Mouse (Mus musculus): ENCODE data around the gene Npas3. TPM values are rescaled to one million over a fixed set of nuclear protein-coding genes. Genes with fewer than 3 reads are reported as not detected.

Npas3 gene
- polyA plus RNA-seq, 1 experiment, result not detected

DNA sequence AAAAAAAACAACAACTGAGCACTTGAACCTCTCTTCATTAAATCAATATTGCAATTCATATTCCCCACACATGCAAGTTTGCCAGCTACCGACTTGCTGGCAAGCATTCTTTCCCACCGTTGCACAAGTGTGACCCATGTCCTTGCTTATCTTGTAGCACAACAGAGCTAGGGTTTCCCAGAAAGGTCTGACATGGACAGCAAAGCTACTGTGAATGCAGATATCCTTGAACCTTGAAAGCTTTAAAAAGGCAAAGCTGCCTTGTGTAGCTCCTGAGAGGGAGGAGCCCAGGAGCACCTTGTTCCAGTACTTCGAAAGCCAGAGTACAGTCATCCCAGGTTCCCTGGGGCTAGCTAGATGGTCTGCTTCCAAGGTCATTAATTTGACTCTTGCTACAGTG, 748.7 kb downstream of the Npas3 start:
- Histone ChIP-seq H3K4me1 (ENCODE audit: control insufficient read depth) (no peaks in the 10 kb centered on the region), H3K9me3 (ENCODE audit: control insufficient read depth, low read length) (no peaks in the 10 kb centered on the region), H3K27me3 (ENCODE audit: control insufficient read depth) (no peaks in the 10 kb centered on the region), H3K4me3 (replicated peaks) (no peak overlapping the region), H3K36me3 (ENCODE audit: control insufficient read depth) (no peaks in the 10 kb centered on the region)
- no peak for TF ChIP-seq TAL1 (IDR thresholded peaks at IDR 0.05; ENCODE audit: low read length)

DNA sequence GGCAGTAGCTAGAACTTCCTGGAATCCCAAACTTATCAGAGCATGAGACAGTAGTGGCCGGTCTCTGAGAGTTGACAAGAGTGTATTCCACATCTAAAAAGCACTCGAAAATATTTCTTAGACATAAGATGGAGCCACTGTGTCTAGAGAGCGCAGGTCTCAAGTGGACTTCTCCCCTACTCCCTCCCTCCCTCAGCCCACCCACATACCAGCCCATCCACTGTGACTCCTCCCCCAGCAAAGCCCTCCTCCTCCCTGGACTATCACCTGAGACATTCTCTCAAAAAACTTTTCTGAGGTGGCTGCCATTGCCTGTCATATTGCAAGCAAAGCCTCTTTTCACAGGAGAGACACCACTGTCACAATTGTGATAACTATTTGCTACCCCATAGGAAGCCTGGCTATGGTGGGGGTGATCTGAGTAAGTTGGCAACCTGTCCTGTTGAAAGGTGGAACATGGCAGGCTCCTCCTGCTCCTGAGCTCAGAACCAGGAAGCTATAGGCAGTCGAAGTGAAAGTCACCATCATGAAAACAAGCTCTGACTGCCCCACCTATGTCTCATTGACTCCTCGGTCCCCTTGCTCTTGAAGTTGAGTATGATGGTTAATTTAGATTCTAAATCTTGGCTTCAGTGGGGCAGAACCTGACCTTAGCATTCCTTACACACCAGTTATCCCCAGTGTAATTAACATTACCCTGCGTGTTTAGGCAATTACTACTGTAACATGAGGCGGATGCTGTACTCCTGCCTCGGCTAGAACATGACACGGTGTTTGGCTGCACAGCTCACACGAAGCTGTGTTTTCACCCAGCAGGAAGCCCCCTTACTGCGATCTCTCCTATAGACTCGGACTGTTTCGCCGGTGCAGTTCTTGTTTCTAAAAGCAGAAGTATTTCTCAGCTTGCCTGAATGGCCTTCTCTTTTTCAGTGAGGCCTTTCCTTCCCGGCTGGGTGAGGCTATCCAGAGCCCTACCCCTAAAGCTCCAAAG, 751.5 kb downstream of the Npas3 start:
- Histone ChIP-seq H3K4me3 (replicated peaks) (no peak overlapping the region), H3K4me1 (ENCODE audit: control insufficient read depth) (no peaks in the 10 kb centered on the region), H3K9me3 (ENCODE audit: control insufficient read depth, low read length) (no peaks in the 10 kb centered on the region), H3K27me3 (ENCODE audit: control insufficient read depth) (no peaks in the 10 kb centered on the region), H3K36me3 (ENCODE audit: control insufficient read depth) (no peaks in the 10 kb centered on the region)
- no peak for TF ChIP-seq TAL1 (IDR thresholded peaks at IDR 0.05; ENCODE audit: low read length)
- no peak for TF ChIP-seq GATA1 (IDR thresholded peaks at IDR 0.05; ENCODE audit: low read length)

DNA sequence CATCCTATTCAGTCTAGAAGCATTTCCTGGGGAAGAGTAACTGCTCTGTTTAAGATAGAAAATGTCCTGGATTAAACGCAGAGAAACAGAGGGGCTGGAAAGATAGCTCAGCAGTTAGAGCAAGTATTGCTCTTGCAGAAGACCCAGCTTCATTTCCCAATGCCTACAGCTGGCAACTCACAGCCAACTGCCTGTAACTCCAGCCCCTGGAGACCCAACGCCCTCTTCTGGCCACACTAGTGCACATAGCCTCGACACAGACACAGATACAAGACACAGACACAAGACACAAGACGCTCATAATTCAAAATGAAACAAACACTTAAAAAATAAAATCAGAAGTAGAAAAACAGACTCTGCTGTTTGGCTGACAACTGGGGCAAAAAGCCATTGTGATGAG, 754.0 kb downstream of the Npas3 start:
- Histone ChIP-seq H3K4me3 (replicated peaks) (no peak overlapping the region), H3K9me3 (ENCODE audit: control insufficient read depth, low read length) (no peaks in the 10 kb centered on the region), H3K4me1 (ENCODE audit: control insufficient read depth) (no peaks in the 10 kb centered on the region), H3K36me3 (ENCODE audit: control insufficient read depth) (no peaks in the 10 kb centered on the region), H3K27me3 (ENCODE audit: control insufficient read depth) (no peaks in the 10 kb centered on the region)
- TF ChIP-seq GATA1 (IDR thresholded peaks at IDR 0.05; ENCODE audit: low read length), result no peak
- TF ChIP-seq TAL1 (IDR thresholded peaks at IDR 0.05; ENCODE audit: low read length), result no peak

DNA sequence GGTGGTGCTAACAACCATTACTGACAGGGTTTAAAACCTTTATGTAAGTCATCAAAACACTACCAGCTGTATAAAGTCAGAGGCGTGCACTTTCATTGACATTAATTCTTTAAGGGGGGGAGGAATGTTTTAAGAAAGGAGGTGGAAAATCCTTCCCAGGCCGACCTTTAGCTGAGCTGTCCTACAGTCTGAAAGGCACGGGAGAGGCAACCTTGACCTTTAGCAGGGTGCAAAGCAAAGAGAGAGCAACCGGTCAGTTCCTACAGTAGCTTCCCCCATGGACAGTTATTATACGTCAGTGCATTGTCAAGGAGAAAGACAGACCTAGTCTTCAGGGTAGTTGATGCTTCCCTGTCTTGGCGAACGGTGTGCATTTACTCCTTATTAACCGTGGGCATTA, 756.1 kb downstream of the Npas3 start:
- H3K36me3 ChIP-seq (ENCODE audit: control insufficient read depth), result no peaks in the 10 kb centered on the region
- no peaks in the 10 kb centered on the region for H3K9me3 ChIP-seq (ENCODE audit: control insufficient read depth, low read length)
- H3K4me3 ChIP-seq (replicated peaks), result no peak overlapping the region
- no peaks in the 10 kb centered on the region for H3K27me3 ChIP-seq (ENCODE audit: control insufficient read depth)
- no peaks in the 10 kb centered on the region for H3K4me1 ChIP-seq (ENCODE audit: control insufficient read depth)
- TF ChIP-seq GATA1 (IDR thresholded peaks at IDR 0.05; ENCODE audit: low read length) (no peak), TAL1 (IDR thresholded peaks at IDR 0.05; ENCODE audit: low read length) (no peak)

DNA sequence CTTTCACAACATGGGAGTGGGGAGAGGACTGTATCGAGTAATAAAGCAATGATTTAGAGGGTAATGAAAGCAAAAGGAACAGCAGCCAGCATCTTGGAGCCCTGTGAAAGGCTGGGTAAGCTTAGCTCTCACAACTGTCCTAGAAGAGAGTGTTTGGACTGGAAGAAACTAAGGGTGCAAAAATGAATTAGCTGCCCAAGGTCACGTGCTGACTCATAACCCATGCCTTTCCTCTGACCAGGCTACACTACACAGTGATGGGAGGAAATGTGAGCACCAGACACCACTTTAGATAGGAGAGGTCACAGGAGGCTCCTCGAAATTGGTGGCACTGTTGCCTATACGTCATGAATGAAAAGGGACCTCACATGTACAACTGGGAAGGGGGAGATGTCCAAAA, 757.1 kb downstream of the Npas3 start:
- no peak for TF ChIP-seq TAL1 (IDR thresholded peaks at IDR 0.05; ENCODE audit: low read length)
- no peak for TF ChIP-seq GATA1 (IDR thresholded peaks at IDR 0.05; ENCODE audit: low read length)
- Histone ChIP-seq H3K9me3 (ENCODE audit: control insufficient read depth, low read length) (no peaks in the 10 kb centered on the region), H3K4me3 (replicated peaks) (no peak overlapping the region), H3K27me3 (ENCODE audit: control insufficient read depth) (no peaks in the 10 kb centered on the region), H3K36me3 (ENCODE audit: control insufficient read depth) (no peaks in the 10 kb centered on the region), H3K4me1 (ENCODE audit: control insufficient read depth) (no peaks in the 10 kb centered on the region)

DNA sequence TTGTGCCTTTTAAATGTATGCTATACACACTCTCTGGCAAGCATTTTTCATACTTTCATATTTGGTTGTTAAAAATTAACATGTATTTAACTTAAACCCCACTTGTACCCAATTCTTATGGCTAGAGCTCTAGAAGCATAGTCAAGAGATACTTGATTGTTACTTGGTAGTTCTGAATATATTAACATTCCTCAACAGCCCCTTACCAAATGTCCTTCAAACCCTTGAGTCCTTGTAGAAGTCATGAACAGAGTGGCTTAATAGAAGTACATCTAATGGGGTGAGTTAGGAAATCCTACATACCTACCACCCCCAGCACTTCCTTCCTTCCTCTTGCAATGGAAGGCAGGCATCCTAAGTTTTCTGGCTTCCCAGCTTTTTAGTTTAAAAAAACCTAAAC, 766.8 kb downstream of the Npas3 start:
- Histone ChIP-seq H3K36me3 (ENCODE audit: control insufficient read depth) (no peaks in the 10 kb centered on the region), H3K27me3 (ENCODE audit: control insufficient read depth) (no peaks in the 10 kb centered on the region), H3K4me1 (ENCODE audit: control insufficient read depth) (no peaks in the 10 kb centered on the region), H3K9me3 (ENCODE audit: control insufficient read depth, low read length) (no peaks in the 10 kb centered on the region), H3K4me3 (replicated peaks) (no peak overlapping the region)
- TF ChIP-seq TAL1 (IDR thresholded peaks at IDR 0.05; ENCODE audit: low read length), result no peak
- no peak for TF ChIP-seq GATA1 (IDR thresholded peaks at IDR 0.05; ENCODE audit: low read length)

DNA sequence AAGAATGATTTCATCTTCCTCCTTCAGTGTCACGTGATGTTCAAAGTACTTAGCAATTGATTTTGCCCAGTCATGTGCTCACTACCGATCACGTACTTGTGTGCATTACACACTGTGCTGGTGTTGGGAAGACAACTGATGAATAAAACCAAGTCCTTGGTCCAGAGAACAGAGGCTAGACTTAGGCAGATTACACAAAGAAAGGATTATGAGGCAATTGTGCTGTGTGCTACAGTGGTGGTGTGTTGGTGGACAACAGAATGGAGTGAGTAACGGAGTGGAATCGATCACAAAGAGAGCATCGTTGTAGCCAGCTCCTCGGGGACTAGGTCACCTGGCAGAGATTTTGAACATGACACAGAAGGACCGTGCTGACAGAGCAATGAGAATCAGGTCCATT, 769.5 kb downstream of the Npas3 start:
- Histone ChIP-seq H3K27me3 (ENCODE audit: control insufficient read depth) (no peaks in the 10 kb centered on the region), H3K9me3 (ENCODE audit: control insufficient read depth, low read length) (no peaks in the 10 kb centered on the region), H3K4me3 (replicated peaks) (no peak overlapping the region), H3K36me3 (ENCODE audit: control insufficient read depth) (no peaks in the 10 kb centered on the region), H3K4me1 (ENCODE audit: control insufficient read depth) (no peaks in the 10 kb centered on the region)
- TF ChIP-seq TAL1 (IDR thresholded peaks at IDR 0.05; ENCODE audit: low read length) (no peak), GATA1 (IDR thresholded peaks at IDR 0.05; ENCODE audit: low read length) (no peak)

DNA sequence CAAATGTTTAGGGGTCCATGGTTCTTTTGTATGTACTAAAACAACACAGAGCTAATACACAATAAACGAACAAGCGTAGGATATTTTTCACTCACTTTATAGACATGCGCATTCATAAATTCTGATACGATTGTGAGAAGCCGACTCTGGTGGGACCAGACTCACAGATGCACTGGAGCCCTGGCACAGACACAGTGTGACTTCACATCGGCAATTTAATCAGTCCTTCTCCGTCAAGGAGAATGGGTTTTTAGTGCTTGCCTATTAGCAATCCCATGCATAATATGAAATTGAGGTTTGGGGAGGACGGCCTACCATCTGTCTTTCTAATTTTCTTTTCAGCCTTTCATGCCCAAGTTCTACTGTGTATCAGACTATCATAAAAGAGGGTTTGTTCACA, 771.5 kb downstream of the Npas3 start:
- TF ChIP-seq GATA1 (IDR thresholded peaks at IDR 0.05; ENCODE audit: low read length), result no peak
- no peak for TF ChIP-seq TAL1 (IDR thresholded peaks at IDR 0.05; ENCODE audit: low read length)
- H3K36me3 ChIP-seq (ENCODE audit: control insufficient read depth), result no peaks in the 10 kb centered on the region
- no peaks in the 10 kb centered on the region for H3K4me1 ChIP-seq (ENCODE audit: control insufficient read depth)
- H3K4me3 ChIP-seq (replicated peaks), result no peak overlapping the region
- no peaks in the 10 kb centered on the region for H3K9me3 ChIP-seq (ENCODE audit: control insufficient read depth, low read length)
- no peaks in the 10 kb centered on the region for H3K27me3 ChIP-seq (ENCODE audit: control insufficient read depth)

DNA sequence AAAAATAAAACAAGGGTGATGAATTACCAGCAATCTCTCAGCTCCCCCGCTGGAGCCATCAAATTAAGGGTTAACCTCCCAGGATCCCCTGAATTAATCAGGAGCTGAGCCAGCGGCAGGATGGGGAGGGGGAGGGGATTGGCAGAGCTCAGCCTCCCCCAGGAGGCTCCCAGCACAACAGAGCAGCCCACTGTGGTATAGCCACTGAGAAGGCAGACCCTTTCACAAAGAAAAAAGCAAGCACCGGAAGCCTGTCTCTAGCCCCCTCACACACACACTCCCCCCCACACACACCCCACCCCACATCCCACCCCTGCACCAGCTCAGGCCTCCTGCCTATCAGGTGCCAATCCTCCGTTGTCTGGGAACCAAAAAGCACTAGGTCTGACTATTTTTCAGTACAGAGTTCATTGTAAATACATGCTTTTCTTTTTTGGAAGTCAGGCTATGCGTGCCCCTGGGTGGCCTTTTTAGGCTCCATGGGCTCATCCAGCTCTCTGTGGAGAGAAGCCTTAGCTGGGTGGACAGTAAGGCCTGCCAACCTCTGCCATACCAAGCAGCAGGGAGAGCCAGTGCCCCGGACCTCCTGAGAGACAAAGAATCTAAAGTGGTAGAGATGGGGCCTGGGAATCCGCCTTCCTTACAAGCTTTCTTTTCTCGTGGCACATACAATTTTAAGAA, 786.3 kb downstream of the Npas3 start:
- no peak for TF ChIP-seq TAL1 (IDR thresholded peaks at IDR 0.05; ENCODE audit: low read length)
- TF ChIP-seq GATA1 (IDR thresholded peaks at IDR 0.05; ENCODE audit: low read length), result no peak
- Histone ChIP-seq H3K4me3 (replicated peaks) (no peak overlapping the region), H3K27me3 (ENCODE audit: control insufficient read depth) (no peaks in the 10 kb centered on the region), H3K9me3 (ENCODE audit: control insufficient read depth, low read length) (no peaks in the 10 kb centered on the region), H3K36me3 (ENCODE audit: control insufficient read depth) (no peaks in the 10 kb centered on the region), H3K4me1 (ENCODE audit: control insufficient read depth) (peaks cover 3% of the 10 kb centered on the region)
